Comparison of ENCODE assay signal across 8 mouse cellular contexts in genomic region chr3:37418961-37419457, GRCm38 (mm10). TPM values are rescaled to one million over a fixed set of nuclear protein-coding genes. Genes with fewer than 3 reads are reported as not detected.
DNase-seq lines count a peak whose midpoint lies in the region; ATAC-seq and TF ChIP-seq lines count a peak whose summit lies in the region.

No protein-coding gene starts in this region.

- no peak for DNase-seq in kidney, postnatal 14 days
- DNase-seq in T-cell, adult 2 months (ENCODE audit: low spot score), result peak; percentile 79
- DNase-seq in right cerebral cortex, adult 2 months (ENCODE audit: low spot score in 2 of 2), result peak; percentile 61 to 76
- DNase-seq in embryo, embryonic 11 days, result no peak

- H3K4me1 ChIP-seq in kidney, embryonic 16.5 days (ENCODE audit: insufficient read depth, low read length), result peaks cover 22% of the 10 kb centered on the region
- no peaks in the 10 kb centered on the region for H3K4me1 ChIP-seq in intestine, postnatal 0 days (replicated peaks; ENCODE audit: control insufficient read depth, insufficient read depth, low read length)
- peaks cover 18% of the 10 kb centered on the region for H3K4me1 ChIP-seq in lung, embryonic 15.5 days

- peak overlapping the region; percentile 85 for H3K4me2 ChIP-seq in kidney, embryonic 16.5 days (replicated peaks; ENCODE audit: low read depth, low read length)
- peak overlapping the region; percentile 74 for H3K4me2 ChIP-seq in intestine, postnatal 0 days (replicated peaks; ENCODE audit: low read depth)
- H3K4me2 ChIP-seq in lung, embryonic 15.5 days, result peak overlapping the region; percentile 63

- peak overlapping the region; percentile 87 for H3K4me3 ChIP-seq in kidney, embryonic 16.5 days (ENCODE audit: low read length)
- peak overlapping the region; percentile 83 for H3K4me3 ChIP-seq in intestine, postnatal 0 days (ENCODE audit: low read depth, low read length)
- peak overlapping the region; percentile 74 for H3K4me3 ChIP-seq in lung, embryonic 15.5 days

- H3K27me3 ChIP-seq in kidney, embryonic 16.5 days (ENCODE audit: insufficient read depth, low read length), result no peaks in the 10 kb centered on the region
- no peaks in the 10 kb centered on the region for H3K27me3 ChIP-seq in intestine, postnatal 0 days (replicated peaks; ENCODE audit: control insufficient read depth, insufficient read depth, low read length)
- no peaks in the 10 kb centered on the region for H3K27me3 ChIP-seq in lung, embryonic 15.5 days

- ATAC-seq in kidney, embryonic 16.5 days (ENCODE audit: low FRiP score, low TSS enrichment), result peak; percentile 31; the same call in 1 of the 2 replicates
- ATAC-seq in erythroblast, adult 5-6 weeks (replicated peaks; ENCODE audit: low FRiP score, poor library complexity, severe bottlenecking), result peak; percentile 31
- ATAC-seq in intestine, postnatal 0 days, result peak; percentile 50
- no peak for ATAC-seq in lung, embryonic 15.5 days (ENCODE audit: borderline replicate concordance, extremely low read depth, low FRiP score, low TSS enrichment)

- WGBS in kidney, embryonic 16.5 days, result 0% methylated on average over 30 of the region's 30 CpGs
- WGBS in intestine, postnatal 0 days, result under 1% methylated on average over 30 of the region's 30 CpGs
- WGBS in lung, embryonic 15.5 days, result under 1% methylated on average over 30 of the region's 30 CpGs

- TF ChIP-seq CTCF in intestine, postnatal 0 days (IDR thresholded peaks at IDR 0.05; ENCODE audit: low read depth), result peak; percentile 58

- H3K27ac ChIP-seq in kidney, embryonic 16.5 days (ENCODE audit: low read length), result peak overlapping the region; percentile 93
- peak overlapping the region; percentile 93 for H3K27ac ChIP-seq in intestine, postnatal 0 days (ENCODE audit: low read depth, low read length)
- peak overlapping the region; percentile 87 for H3K27ac ChIP-seq in lung, embryonic 15.5 days

- H3K9me3 ChIP-seq in kidney, embryonic 16.5 days (ENCODE audit: low read length), result no peaks in the 10 kb centered on the region
- no peaks in the 10 kb centered on the region for H3K9me3 ChIP-seq in intestine, postnatal 0 days (ENCODE audit: control insufficient read depth)
- H3K9me3 ChIP-seq in lung, embryonic 15.5 days, result no peaks in the 10 kb centered on the region

- peak overlapping the region; percentile 90 for H3K9ac ChIP-seq in kidney, embryonic 16.5 days (replicated peaks; ENCODE audit: low read length)
- peak overlapping the region; percentile 72 for H3K9ac ChIP-seq in intestine, postnatal 0 days (ENCODE audit: low read depth, low read length)
- peak overlapping the region; percentile 63 for H3K9ac ChIP-seq in lung, embryonic 15.5 days

- no peaks in the 10 kb centered on the region for H3K36me3 ChIP-seq in kidney, embryonic 16.5 days (ENCODE audit: insufficient read depth, low read length)
- no peaks in the 10 kb centered on the region for H3K36me3 ChIP-seq in intestine, postnatal 0 days (ENCODE audit: control insufficient read depth, insufficient read depth)
- no peaks in the 10 kb centered on the region for H3K36me3 ChIP-seq in lung, embryonic 15.5 days

RNA-seq across cellular contexts. Expression of gene Spata5, which starts 0.7 kb away (rescaled TPM):
- polyA plus RNA-seq in kidney, embryonic 16.5 days (2015; fragmentation: Nextera tagmentation; extraction: Ambion mirVana), result 41.5 and 43.4 TPM in 2 replicates
- total RNA-seq in erythroblast, adult 5-6 weeks (2015; ENCODE audit: low replicate concordance), result 1.0 and 2.5 TPM in 2 replicates
- total RNA-seq in erythroblast, adult 5-6 weeks (2017; ENCODE audit: low replicate concordance), result 22.2 and 23.6 TPM in 2 replicates
- polyA plus RNA-seq in intestine, postnatal 0 days (2015; fragmentation: Nextera tagmentation; extraction: Ambion mirVana), result 13.1 and 15.9 TPM in 2 replicates
- 31.5 and 34.8 TPM in 2 replicates for polyA plus RNA-seq in lung, embryonic 15.5 days (2015; fragmentation: Nextera tagmentation; extraction: Ambion mirVana)

RNA-seq across cellular contexts. Expression of gene Nudt6, which starts 1.0 kb away (rescaled TPM):
- 7.7 and 8.4 TPM in 2 replicates for polyA plus RNA-seq in kidney, embryonic 16.5 days (2015; fragmentation: Nextera tagmentation; extraction: Ambion mirVana)
- 1.3 TPM in 1 of 2 replicates, not detected in the other for total RNA-seq in erythroblast, adult 5-6 weeks (2015; ENCODE audit: low replicate concordance)
- total RNA-seq in erythroblast, adult 5-6 weeks (2017; ENCODE audit: low replicate concordance), result 1.5 and 7.5 TPM in 2 replicates
- polyA plus RNA-seq in intestine, postnatal 0 days (2015; fragmentation: Nextera tagmentation; extraction: Ambion mirVana), result 6.2 and 7.5 TPM in 2 replicates
- polyA plus RNA-seq in lung, embryonic 15.5 days (2015; fragmentation: Nextera tagmentation; extraction: Ambion mirVana), result 5.5 and 5.9 TPM in 2 replicates

Comparison
In these comparisons a context has a peak if more than half of its experiments do, and no peak if none do; other contexts are left out.
1. DNase-seq: peak in T-cell, adult 2 months (single experiment) and right cerebral cortex, adult 2 months (2 of 2); none in kidney, postnatal 14 days (single experiment) and embryo, embryonic 11 days (single experiment).
2. Peak in every context shown above with its lines, with median percentiles within 50 percentile points of each other: H3K27ac ChIP-seq, H3K4me2 ChIP-seq, H3K4me3 ChIP-seq and H3K9ac ChIP-seq.